Mouse (Mus musculus) lung, postnatal 10 days (tissue): ENCODE measurements around the gene Acbd4.
A peak's percentile ranks its signal among the peaks of the same experiment; 100 is the strongest.

Source experiments
- DNase-seq: peaks from one replicate; pipeline ENCODE4 v3.0.0; 2021

Gene Acbd4

GRCm38 (mm10) chr11:103144309-103145285 is 43.1 kb downstream of the Acbd4 start:
- no peak for DNase-seq

- DNase-seq = no peak
Observed at GRCm38 (mm10) chr11:103146386-103146785, 44.9 kb downstream of the Acbd4 start.

- no peak for DNase-seq
Observed at GRCm38 (mm10) chr11:103147766-103148165, 46.3 kb downstream of the Acbd4 start.

GRCm38 (mm10) chr11:103149771-103150170 is 48.3 kb downstream of the Acbd4 start:
- no peak for DNase-seq

GRCm38 (mm10) chr11:103158621-103159478 is 57.4 kb downstream of the Acbd4 start:
- peak; percentile 98 for DNase-seq

GRCm38 (mm10) chr11:103160738-103161137 is 59.3 kb downstream of the Acbd4 start:
- DNase-seq = no peak

GRCm38 (mm10) chr11:103161449-103161848 is 60.0 kb downstream of the Acbd4 start:
- no peak for DNase-seq
